Mouse (Mus musculus) thymus, adult 2 months (tissue): Measurements from ENCODE around the gene Gadd45g.

Experiments
- CTCF ChIP-seq: fragments of 200-500 bp; IDR thresholded peaks from 2 replicates; pipeline ENCODE4 v1.5.1; 2012; ENCODE audit warnings: mild to moderate bottlenecking, control low read depth, low read length, moderate library complexity, borderline replicate concordance; ENCODE audit not compliant: control insufficient read depth, poor library complexity, insufficient read depth; ENCODE audit errors: extremely low read depth
- POLR2A ChIP-seq: fragments of 200-500 bp; IDR thresholded peaks from 2 replicates; pipeline ENCODE4 v1.6.1; 2012; ENCODE audit warnings: mild to moderate bottlenecking, low read length, control low read depth, moderate library complexity; ENCODE audit not compliant: control insufficient read depth, poor library complexity, insufficient read depth; ENCODE audit errors: extremely low read depth

DNA sequence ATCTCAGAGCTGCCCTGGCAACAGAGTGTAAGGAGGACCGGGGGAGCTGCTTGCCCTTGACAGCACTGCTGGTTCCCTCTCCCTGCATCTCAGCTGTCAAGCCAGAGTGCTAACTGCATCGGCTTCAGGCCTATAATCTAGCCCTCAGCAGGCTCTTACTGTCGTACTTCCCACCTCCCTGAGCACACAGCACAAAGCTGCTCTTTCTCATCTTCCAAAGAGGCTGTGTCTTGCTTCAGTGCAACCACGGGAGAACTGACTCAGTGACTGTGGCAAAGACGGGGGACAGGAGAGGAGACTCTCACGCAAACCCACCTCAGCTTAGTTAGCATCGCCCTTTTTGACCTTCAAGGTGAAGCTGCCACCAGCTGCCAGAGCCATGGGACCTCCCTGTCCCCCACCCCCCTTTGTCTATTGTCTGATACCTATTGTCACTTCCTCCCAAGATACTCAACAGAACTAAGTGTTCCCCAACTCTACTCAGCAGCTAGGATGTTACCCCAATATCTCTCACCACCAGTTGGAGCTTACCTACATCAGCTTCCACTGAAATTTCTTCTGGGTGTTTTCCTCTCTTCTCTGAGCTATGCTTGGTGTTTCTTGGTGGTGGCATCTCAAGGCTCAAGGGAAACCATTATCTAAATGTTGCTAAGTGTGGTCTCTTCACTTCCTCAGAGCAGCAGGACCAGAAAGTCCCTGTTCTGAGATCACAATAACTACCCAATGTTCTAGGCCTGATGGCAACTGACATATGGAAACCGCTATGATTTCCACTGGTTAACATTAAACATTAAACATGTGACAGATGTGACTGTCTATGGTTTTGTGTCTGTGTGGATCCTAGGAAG lies 48.4 kb upstream of the Gadd45g start:
- no peak for TF ChIP-seq CTCF
- no peak for TF ChIP-seq POLR2A
